Mouse (Mus musculus) liver, embryonic 14.5 days (tissue): ENCODE data around the gene Hipk1. TPM values are rescaled to one million over a fixed set of nuclear protein-coding genes. Genes with fewer than 3 reads are reported as not detected.

Experiments
- ATAC-seq: fragments of 200-750 bp; cut with Nextera tagmentation; 2 replicates; pipeline ENCODE4 v1.8.0; 2017; ENCODE audit warnings: moderate number of reproducible peaks, mild to moderate bottlenecking, moderate library complexity; ENCODE audit not compliant: insufficient read depth
- DNase-seq, 3 experiments: peaks; one replicate each; pipeline ENCODE4 v3.0.0-alpha.2; 2012 to 2013; ENCODE audit warnings: low read depth in 3 of 3, low spot score in 3 of 3
- H3K27ac ChIP-seq: fragments of 300-500 bp; sonication (generic); 2 replicates; pipeline ENCODE4 v1.5.1; 2014; ENCODE audit warnings: moderate library complexity, mild to moderate bottlenecking, control low read depth, inconsistent platforms
- H3K27me3 ChIP-seq: fragments of 300-500 bp; sonication (generic); 2 replicates; pipeline ENCODE4 v1.6.1; 2014; ENCODE audit warnings: mild to moderate bottlenecking, low read length, moderate library complexity; ENCODE audit not compliant: control insufficient read depth, insufficient read depth
- H3K36me3 ChIP-seq: fragments of 300-500 bp; sonication (generic); replicated peaks from 2 replicates; pipeline ENCODE4 v1.6.1; 2014; ENCODE audit warnings: low read depth; ENCODE audit not compliant: control insufficient read depth, insufficient read depth
- H3K4me1 ChIP-seq, 2 experiments: fragments of 200-500 bp in 1 of 2; fragments of 300-500 bp in 1 of 2; sonication (generic) in 1 of 2; replicated peaks; 2 replicates each; pipeline ENCODE4 v1.6.1; 2012 to 2014; ENCODE audit warnings: antibody characterized with exemption in 1 of 2, inconsistent platforms in 1 of 2, low read length in 1 of 2; ENCODE audit not compliant: control insufficient read depth in 2 of 2, insufficient read depth in 2 of 2
- H3K4me2 ChIP-seq: fragments of 300-500 bp; sonication (generic); 2 replicates; pipeline ENCODE4 v1.6.1; 2014; ENCODE audit warnings: low read depth, mild to moderate bottlenecking, control low read depth, moderate library complexity
- H3K4me3 ChIP-seq, 2 experiments: fragments of 200-500 bp in 1 of 2; fragments of 300-500 bp in 1 of 2; sonication (generic) in 1 of 2; 2 replicates each; pipeline ENCODE4 v1.5.1; 2012 to 2014; ENCODE audit warnings: low read depth in 2 of 2, low read length in 2 of 2, mild to moderate bottlenecking in 2 of 2, control low read depth in 1 of 2, inconsistent platforms in 1 of 2, moderate library complexity in 1 of 2; ENCODE audit not compliant: insufficient read depth in 1 of 2
- H3K9ac ChIP-seq: fragments of 300-500 bp; sonication (generic); replicated peaks from 2 replicates; pipeline ENCODE4 v1.6.1; 2014; ENCODE audit warnings: mild to moderate bottlenecking, control low read depth, moderate library complexity
- H3K9me3 ChIP-seq: fragments of 300-500 bp; sonication (generic); 2 replicates; pipeline ENCODE4 v1.6.1; 2016; ENCODE audit warnings: low read length, mixed read lengths; ENCODE audit not compliant: control insufficient read depth
- CTCF ChIP-seq: IDR thresholded peaks from 2 replicates; pipeline ENCODE4 v1.5.1; 2016; ENCODE audit warnings: antibody characterized with exemption, low read depth, control low read depth
- EP300 ChIP-seq: IDR thresholded peaks from 2 replicates; pipeline ENCODE4 v1.6.1; 2016; ENCODE audit warnings: antibody characterized with exemption, low read depth
- WGBS: fragments of 180-500 bp; shearing (Covaris S2); extraction: QIAGEN DNeasy Blood & Tissue Kit; methylation state at CpG from one replicate; pipeline ENCODE4 v1.1.7; 2014; ENCODE audit not compliant: insufficient replicate concordance; 5-methylcytosine and 5-hydroxymethylcytosine counted together
- polyA plus RNA-seq, 2 experiments: library from polyadenylated mRNA; depleted of rRNA in 1 of 2; stranded (reverse) in 1 of 2; unstranded in 1 of 2; fragments of >200 nt; fragmentation: Nextera tagmentation in 1 of 2; extraction: Ambion mirVana in 1 of 2; gene quantifications; 2 replicates each; pipeline versions ENCODE4 v1.2.1 to v1.2.3; 2012 to 2014

Hipk1 gene
- polyA plus RNA-seq, 2 experiments = 17.1 to 22.4 TPM

GRCm38 (mm10) chr3:103735776-103736600 lies 55.4 kb downstream of the Hipk1 start:
- Histone ChIP-seq H3K4me2 (no peak overlapping the region), H3K4me1 (no peaks in the 10 kb centered on the region; a peak in 2 of 4 replicates), H3K9ac (no peak overlapping the region), H3K9me3 (no peaks in the 10 kb centered on the region), H3K36me3 (peaks cover 4% of the 10 kb centered on the region), H3K27ac (no peak overlapping the region), H3K4me3 (no peak overlapping the region), H3K27me3 (no peaks in the 10 kb centered on the region)
- ATAC-seq = no peak
- no peak for TF ChIP-seq CTCF
- TF ChIP-seq EP300 = no peak
- no peak for DNase-seq
- 85% methylated on average over 28 of the region's 28 CpGs for WGBS

- no peak overlapping the region for H3K27ac ChIP-seq
- H3K4me2 ChIP-seq = no peak overlapping the region
- ATAC-seq (no peak), DNase-seq (no peak)
- H3K27me3 ChIP-seq = no peaks in the 10 kb centered on the region
- no peak overlapping the region for H3K9ac ChIP-seq
- WGBS = 37% methylated on average over 11 of the region's 11 CpGs
- no peaks in the 10 kb centered on the region; a peak in 2 of 4 replicates for H3K4me1 ChIP-seq
- no peaks in the 10 kb centered on the region for H3K36me3 ChIP-seq
- TF ChIP-seq EP300 = no peak
- no peak for TF ChIP-seq CTCF
- H3K4me3 ChIP-seq = no peak overlapping the region
- no peaks in the 10 kb centered on the region for H3K9me3 ChIP-seq
Measured at GRCm38 (mm10) chr3:103734696-103735519, 56.5 kb downstream of the Hipk1 start.

GRCm38 (mm10) chr3:103733799-103734695 lies 57.3 kb downstream of the Hipk1 start:
- Histone ChIP-seq H3K4me2 (no peak overlapping the region), H3K4me1 (no peaks in the 10 kb centered on the region; a peak in 2 of 4 replicates), H3K9me3 (no peaks in the 10 kb centered on the region), H3K36me3 (no peaks in the 10 kb centered on the region), H3K27ac (no peak overlapping the region), H3K27me3 (no peaks in the 10 kb centered on the region), H3K9ac (no peak overlapping the region), H3K4me3 (no peak overlapping the region)
- ATAC-seq = no peak
- TF ChIP-seq EP300 (no peak), CTCF (no peak)
- DNase-seq = no peak
- WGBS = 65% methylated on average over 19 of the region's 19 CpGs

DNA sequence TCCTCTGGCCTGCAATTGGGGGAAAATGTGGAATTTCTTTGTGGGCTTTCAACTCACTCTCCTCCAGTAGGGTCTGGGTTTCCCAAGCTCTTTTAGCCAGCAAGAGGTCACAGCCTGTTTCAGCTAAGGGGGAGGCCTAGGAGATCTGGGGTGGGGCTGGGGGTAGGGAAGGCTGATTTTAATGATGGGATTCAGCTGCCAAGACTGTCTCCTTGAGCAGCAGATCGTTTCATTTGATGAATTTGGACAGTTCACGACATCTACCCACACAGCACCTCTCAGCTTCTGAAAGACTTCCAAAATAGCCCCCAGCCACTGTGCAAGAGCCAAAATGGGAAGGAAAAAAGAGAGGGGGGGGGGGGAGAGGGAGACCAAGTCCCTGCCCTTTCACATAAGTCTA lies 58.2 kb downstream of the Hipk1 start:
- 41% methylated on average over 2 of the region's 2 CpGs for WGBS
- no peak for TF ChIP-seq CTCF
- no peak for TF ChIP-seq EP300
- Histone ChIP-seq H3K4me3 (no peak overlapping the region), H3K36me3 (no peaks in the 10 kb centered on the region), H3K9me3 (no peaks in the 10 kb centered on the region), H3K4me2 (no peak overlapping the region), H3K27ac (no peak overlapping the region), H3K9ac (no peak overlapping the region), H3K4me1 (no peaks in the 10 kb centered on the region; a peak in 2 of 4 replicates), H3K27me3 (no peaks in the 10 kb centered on the region)
- DNase-seq (no peak), ATAC-seq (no peak)
